Mouse (Mus musculus): Measurements from ENCODE around the gene Gm17416.

- TF ChIP-seq CTCF (IDR thresholded peaks at IDR 0.05; ENCODE audit: low read depth) (no peak), EP300 (optimal IDR thresholded peaks at IDR 0.05) (no peak)
Observed at GRCm38 (mm10) chr2:152580107-152580506, 11.0 kb downstream of the Gm17416 start, which contains the start of gene Defb19.

All from stomach, postnatal 0 days (tissue).